Mouse (Mus musculus) thymus, adult 2 months (tissue): ENCODE results near the gene Cend1.

Source experiments
- CTCF ChIP-seq: fragments of 200-500 bp; IDR thresholded peaks from 2 replicates; pipeline ENCODE4 v1.5.1; 2012; ENCODE audit warnings: mild to moderate bottlenecking, control low read depth, low read length, moderate library complexity, borderline replicate concordance; ENCODE audit not compliant: control insufficient read depth, poor library complexity, insufficient read depth; ENCODE audit errors: extremely low read depth
- POLR2A ChIP-seq: fragments of 200-500 bp; IDR thresholded peaks from 2 replicates; pipeline ENCODE4 v1.6.1; 2012; ENCODE audit warnings: mild to moderate bottlenecking, low read length, control low read depth, moderate library complexity; ENCODE audit not compliant: control insufficient read depth, poor library complexity, insufficient read depth; ENCODE audit errors: extremely low read depth

DNA sequence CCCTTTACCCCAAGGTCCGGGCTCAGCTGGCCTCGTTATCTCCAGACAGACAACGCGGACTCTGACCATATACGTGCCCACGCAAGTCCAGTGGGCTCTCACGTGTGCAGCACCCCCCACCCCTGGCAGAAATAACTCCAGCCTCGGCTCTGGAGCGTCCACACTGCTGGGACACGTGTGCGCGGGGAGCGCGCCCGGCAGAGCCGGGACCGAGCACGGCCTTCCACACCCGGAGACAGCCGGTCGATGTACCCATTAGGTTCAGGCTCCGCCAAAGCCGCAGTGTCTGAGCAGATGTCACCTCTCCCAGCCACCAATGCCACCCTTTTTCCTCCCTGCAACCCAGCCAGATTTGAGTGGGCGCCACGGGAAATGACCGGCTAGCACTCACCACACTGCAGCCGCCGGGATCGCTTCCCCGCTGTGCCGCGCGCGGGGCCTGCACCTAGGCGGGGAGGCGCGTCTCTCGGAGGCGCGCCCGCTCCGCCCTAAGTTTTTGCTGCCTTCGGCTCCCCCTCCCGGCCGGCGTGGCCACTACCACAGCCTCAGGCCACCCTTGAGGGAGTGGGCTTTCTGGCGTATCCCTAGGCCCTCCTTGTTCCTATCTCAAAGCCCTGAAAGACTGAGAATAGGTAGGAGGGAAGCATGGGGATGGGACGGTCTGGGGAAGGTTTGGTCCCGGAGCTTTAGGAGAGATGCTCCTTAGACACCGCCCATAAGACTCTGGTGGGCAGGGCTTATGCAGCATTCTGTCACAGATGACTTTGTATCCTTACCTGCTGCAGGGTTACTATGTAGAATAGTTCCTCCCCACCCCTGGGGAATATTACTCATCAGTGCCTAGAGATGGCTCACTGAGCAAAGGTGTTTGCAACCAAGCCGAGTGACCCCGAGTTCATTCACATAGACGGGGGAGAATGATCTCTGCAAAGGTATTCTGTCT is 8.2 kb upstream of the Cend1 start, which contains the start of gene Slc25a22:
- TF ChIP-seq POLR2A: peak; percentile 56; the same call in 1 of the 2 replicates
- peak; percentile 86 for TF ChIP-seq CTCF
